Mouse (Mus musculus) induced T-regulatory cell, adult 2 months (primary cell): Measurements from ENCODE around the gene Mtor.
A peak's percentile ranks its signal among the peaks of the same experiment; 100 is the strongest.

ENCODE experiments used
- DNase-seq: peaks from one replicate; pipeline ENCODE4 v3.0.0-alpha.2; 2012; ENCODE audit warnings: low read depth

The Mtor gene

DNA sequence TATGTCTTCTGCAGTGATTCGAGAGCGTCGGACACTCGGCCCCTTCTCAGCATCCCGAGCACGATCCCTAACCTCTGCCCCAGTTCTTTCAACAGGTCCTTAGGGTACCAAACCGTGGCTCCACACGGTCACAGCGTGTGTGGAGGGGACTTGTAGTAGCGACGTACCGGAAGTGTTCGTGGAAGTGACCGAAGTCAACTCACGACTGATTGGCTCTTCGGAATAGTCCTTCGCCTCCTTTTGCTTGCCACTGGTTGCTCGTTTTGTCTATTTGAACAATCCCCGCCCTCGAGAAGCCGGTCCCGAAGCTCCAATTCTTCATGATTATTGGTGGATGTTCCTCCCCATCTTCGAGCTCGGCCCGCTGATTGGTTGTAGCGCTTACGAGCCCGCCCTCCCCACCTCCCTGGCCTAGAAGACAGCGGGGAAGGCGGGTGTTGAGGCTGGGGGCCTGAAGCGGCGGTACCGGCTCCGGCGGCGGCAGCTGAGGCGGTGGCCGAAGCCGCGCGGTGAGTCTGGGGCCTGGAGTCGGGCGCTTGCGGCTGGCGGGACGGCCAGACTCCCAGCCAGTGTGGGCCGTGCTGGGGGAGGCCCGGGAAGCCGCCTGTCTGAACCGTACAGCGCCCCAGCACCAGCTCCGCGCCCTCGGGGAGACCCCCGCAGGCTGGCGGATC, at the start of gene Mtor:
Gene Mtor (plus strand): TSS at position 433 of the 674 bp plus-strand sequence.
- peak; percentile 98 for DNase-seq

DNA sequence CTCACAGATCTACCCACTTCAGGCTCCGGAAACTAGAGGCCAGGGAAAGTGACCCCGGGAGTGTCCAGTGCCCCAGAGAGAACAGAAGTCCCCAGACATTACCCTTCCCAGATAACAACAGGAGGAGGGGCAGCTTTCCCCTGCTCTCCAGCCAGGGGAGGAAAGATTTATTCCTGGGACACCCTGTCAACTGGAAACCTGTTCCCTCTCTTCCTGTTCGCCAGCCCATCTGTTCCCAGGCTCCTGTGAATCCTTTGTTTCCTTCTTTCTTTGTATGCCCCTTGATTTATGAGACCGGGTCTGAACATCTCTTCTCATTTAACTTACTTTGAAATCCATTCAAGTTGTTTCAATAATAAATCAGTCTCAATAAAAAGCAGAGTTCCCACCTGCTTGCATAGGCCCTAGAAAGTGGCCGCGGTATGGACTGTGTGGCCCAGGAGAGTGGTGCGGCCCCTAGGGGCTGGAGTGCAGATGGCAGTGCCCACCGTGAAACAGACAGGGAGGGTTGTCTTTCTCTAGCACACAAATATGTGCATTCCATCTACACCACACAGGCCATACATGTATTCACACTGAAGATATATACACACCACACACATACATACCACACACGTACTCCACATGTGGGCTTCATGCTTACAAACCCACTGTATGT, 48.8 kb upstream of the Mtor start:
- no peak for DNase-seq

- no peak for DNase-seq
These were observed 45.0 kb upstream of the Mtor start for GRCm38 (mm10) chr4:148403402-148403801.

DNA sequence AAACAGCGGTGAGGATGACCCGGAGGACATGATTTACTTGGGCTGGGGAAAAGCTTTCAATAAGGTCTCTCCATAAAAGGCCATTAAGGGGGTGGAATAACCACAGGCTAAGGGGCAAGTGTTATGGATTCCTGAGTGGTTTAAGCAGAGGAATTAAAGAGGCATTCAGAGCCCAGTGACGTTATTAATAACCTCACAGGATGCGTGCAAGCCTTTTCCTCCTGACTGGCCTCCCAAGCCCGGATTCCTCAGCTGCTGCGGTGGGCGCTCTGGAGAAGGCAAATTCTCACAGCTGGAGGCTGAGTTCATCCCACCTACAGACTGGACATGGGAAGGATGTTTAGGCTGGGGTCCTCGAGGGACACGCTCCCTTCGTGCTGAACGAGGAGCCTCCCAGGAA, 43.7 kb upstream of the Mtor start:
- DNase-seq: no peak

- no peak for DNase-seq
These were observed 43.1 kb upstream of the Mtor start for GRCm38 (mm10) chr4:148405255-148405788.

GRCm38 (mm10) chr4:148408256-148408975, 40.0 kb upstream of the Mtor start:
- DNase-seq: no peak

GRCm38 (mm10) chr4:148415575-148415974, 32.8 kb upstream of the Mtor start:
- DNase-seq: no peak

DNA sequence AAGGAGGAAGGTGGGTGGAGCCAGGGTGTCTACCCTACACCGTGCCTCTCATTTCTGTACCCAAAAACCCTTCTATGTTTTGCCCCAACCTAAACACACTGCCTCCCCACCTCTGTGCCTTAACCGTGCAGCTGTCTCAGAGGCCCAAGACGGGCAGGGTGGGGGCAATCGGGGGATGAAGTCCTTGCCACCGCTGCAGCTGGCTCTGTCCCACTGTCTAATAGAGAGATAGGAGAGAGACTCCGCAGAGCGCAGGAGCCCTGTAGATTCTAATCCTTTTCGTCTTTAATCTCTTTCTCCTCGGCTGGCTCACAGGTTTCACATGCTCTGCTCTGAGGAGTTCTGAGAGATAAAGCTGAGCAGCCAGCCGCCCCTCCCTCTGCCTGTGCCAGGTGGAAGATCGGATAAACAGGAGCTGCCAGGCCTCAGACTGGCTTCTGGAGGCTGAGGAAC, 31.3 kb upstream of the Mtor start:
- DNase-seq: no peak

DNA sequence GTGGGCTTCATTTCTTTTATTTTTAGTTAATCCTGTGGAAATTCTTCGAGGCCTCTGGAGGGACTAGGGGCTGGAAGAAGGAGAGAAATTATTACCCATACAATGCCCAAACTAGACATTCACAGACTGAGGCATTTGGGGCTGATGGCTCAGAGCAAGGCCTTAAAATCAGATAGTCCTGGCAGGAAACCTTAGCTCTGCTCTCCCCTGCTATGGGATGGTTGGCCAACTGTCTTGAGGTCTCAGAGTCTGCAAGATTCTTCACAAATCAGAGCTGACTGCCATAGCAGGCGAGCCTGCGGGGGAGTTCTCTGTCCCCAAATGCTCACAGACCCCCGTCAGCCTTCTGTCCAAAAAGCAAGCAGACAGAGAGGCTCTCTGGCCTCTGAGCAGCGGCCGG, 30.9 kb upstream of the Mtor start:
- no peak for DNase-seq

DNA sequence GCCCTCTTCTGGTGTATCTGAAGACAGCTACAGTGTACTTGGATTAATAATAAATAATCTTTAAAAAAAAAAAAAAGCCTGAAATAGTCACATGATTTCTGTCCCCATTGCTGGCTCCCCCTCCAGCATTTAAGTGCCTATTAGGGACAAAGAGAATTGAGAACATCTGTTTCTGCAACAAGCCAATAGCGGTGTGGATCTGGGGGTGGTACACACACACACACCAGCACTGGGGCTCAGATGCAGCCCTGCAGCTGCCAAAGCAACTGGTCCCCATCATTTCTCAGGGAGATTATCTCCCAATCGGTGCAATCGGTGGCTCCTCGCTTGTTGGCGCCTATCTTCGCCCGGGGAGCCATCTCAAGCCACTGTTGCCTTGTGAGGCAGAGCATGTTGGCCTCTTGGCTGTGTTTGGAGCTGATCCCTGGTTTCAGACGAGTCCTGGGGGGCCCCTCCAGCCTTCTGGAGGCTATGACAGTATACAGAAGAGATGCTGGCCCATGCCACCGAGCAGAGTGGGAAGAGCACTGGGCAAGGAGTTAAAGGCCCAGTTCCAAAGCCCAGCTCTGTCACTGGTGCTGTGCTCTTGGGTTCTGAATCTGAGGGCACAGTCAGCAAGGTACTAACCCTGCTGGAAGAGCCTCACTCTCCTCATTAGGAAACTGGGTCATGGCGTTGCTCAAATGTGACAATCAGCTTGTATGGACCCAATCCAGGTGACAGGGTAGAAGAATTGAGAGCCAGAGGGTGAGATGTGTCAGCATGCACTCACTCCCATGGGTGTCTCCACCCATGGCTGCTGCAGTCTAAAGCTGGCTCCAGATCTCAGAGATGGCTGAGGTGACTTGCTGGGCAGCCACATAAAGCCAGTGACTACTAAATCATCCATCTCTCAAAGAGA, 21.2 kb upstream of the Mtor start:
- no peak for DNase-seq

- DNase-seq: no peak
These were observed 19.9 kb upstream of the Mtor start for GRCm38 (mm10) chr4:148428544-148428943.

- no peak for DNase-seq
These were observed 19.3 kb upstream of the Mtor start for GRCm38 (mm10) chr4:148429121-148429520.

- peak; percentile 75 for DNase-seq
These were observed 18.7 kb upstream of the Mtor start for GRCm38 (mm10) chr4:148429686-148430085.

DNA sequence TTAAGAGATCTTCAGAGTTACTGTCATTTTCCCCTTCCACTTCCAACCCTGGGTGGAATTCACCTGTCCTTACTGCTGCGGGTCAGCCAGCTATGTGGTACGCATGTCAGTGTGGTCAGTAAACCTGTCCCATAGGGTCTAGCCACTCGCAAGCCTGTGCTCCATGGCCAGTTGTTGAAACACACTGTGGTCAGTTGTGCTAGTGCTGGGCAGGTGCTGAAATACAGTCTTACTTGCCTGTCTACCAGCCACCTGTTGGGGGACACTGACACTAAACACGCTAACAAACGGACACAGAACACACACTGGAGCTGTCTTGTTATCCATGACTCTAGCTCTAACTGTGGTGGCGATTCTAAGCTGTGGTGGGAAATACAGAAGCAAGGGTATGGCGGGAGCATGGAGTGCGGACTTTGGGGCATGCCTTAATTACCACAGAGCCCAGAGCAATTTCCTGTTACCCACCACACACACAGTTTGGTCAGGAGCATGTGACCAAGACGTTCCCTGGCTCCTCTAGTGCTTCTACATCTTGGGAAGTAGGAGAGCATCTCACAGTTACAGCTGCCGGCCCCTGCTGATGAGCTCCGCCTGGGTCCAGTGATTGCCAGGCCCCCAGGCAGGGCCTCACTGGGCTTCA, 17.4 kb upstream of the Mtor start:
- no peak for DNase-seq

- no peak for DNase-seq
These were observed 15.9 kb upstream of the Mtor start for GRCm38 (mm10) chr4:148432488-148432887.

DNA sequence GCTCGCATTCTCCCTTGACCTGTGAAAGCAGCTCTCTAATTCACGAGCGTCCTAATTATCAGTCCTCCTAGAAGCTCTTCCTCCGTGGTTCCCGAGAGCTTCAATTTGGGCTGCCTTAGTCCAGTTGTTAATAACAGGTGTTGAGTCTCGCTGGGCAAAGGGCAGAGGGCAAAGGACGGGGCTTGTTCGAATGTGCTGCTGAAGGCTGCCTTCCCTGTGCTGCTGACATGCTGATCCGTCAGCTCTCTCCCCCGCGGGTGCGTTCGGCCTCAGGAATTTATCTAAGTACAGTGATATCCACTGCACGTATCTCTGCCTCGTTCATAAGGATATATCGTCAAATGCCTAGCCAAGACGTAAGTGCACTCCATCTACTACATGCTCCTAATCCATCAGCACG, 15.1 kb upstream of the Mtor start:
- DNase-seq: no peak

DNA sequence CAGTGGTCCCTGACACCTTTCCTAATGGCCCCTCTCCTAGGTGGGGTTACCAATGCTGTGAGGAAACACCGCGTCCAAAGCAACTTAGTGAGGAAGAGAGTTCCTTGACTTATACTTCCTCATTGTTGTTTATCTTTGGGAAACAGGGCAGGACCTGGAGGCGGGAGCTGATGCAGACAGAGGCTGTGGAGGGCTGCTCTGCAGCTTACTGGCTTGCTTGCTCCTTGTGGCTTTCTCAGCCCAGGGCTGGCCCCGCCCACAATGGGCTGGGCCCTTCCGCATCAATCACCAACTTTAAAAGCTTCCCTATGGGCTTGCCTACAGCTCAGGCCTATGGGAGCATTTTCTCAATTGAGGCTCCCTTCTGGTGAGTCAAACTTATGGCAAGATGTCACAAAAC, 14.6 kb upstream of the Mtor start:
- no peak for DNase-seq

- no peak for DNase-seq
These were observed 13.9 kb upstream of the Mtor start for GRCm38 (mm10) chr4:148434554-148434953.

- no peak for DNase-seq
These were observed 13.3 kb upstream of the Mtor start for GRCm38 (mm10) chr4:148435106-148435505.

DNA sequence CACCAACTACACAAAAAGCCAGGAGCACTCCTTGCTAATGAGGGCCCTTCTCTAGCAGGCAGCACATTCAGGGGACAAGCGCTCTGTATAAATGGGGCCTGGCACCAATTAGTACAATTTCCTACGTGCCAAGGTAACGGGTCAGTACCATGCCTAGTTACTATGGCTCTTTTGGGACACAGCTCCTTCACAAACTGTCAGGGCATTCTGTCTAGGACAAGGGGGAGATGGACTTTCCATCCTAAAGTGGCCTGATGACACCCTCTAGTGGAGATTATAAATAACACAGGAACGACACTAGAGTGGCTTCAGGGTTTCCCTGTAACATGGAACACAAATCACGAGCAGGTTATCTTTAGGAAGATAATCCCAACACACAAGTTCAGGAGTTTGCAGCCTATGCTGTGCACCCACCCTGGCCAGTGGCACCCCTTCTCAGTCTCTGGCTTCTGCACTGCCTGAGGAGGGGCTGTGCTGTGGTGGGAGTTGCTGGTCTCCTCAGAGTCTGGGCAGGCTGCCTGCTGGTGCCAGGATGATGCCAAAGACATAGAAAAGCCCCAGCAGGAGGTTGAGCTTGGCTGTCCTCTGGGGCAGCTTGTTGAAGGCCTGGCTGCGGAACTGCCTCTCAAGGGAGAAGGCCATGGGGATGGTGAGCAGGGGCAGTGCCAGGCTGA, 12.6 kb upstream of the Mtor start:
- no peak for DNase-seq

DNA sequence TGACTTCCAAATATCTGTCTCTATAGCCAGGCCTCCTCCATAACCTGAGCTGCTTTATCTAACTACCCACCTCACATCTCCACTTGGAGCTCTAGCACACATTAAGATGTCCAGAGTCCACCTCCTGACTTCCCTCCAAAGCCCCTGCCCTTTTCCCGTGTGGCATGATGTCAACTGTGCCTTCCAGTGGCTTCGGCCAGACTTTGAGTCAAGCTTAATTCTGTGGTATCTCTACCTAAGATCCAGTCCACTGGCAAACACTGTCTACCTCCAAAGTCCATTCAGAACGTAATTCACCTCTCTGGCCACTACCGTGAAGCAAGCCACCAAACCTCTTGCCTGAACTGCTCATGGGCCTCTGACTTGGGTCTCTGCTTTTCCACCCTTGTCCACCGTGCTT, 6.5 kb upstream of the Mtor start:
- DNase-seq: no peak
